Mouse (Mus musculus) natural killer cell, adult 2 months (primary cell): ENCODE results near the gene Rbms3.
A peak's percentile ranks its signal among the peaks of the same experiment; 100 is the strongest.

ENCODE experiments used
- DNase-seq, 2 experiments: peaks; one replicate each; pipeline ENCODE4 v3.0.0; 2022; ENCODE audit warnings: low spot score in 2 of 2

The Rbms3 gene

GRCm38 (mm10) chr9:117629771-117630170 lies at the start of gene Rbms3:
Gene Rbms3, minus strand, starts transcription at chr9:117629913.
- no peak for DNase-seq

- DNase-seq = no peak
Measured at GRCm38 (mm10) chr9:117673311-117673710, 43.6 kb upstream of the Rbms3 start.

GRCm38 (mm10) chr9:117654626-117655025 lies 24.9 kb upstream of the Rbms3 start:
- no peak for DNase-seq

GRCm38 (mm10) chr9:117653641-117654040 lies 23.9 kb upstream of the Rbms3 start:
- peak in 1 of 2 experiments; percentile 2 for DNase-seq

- DNase-seq = no peak
Measured at GRCm38 (mm10) chr9:117646131-117646530, 16.4 kb upstream of the Rbms3 start.

GRCm38 (mm10) chr9:117641090-117641782 lies 11.5 kb upstream of the Rbms3 start:
- DNase-seq = no peak

- no peak for DNase-seq
Measured at GRCm38 (mm10) chr9:117638623-117639185, 9.0 kb upstream of the Rbms3 start.

GRCm38 (mm10) chr9:117636492-117636891 lies 6.8 kb upstream of the Rbms3 start:
- DNase-seq = no peak

GRCm38 (mm10) chr9:117627173-117627572 lies 2.5 kb downstream of the Rbms3 start:
- DNase-seq = no peak

GRCm38 (mm10) chr9:117600781-117601180 lies 28.9 kb downstream of the Rbms3 start:
- no peak for DNase-seq

GRCm38 (mm10) chr9:117599341-117599740 lies 30.4 kb downstream of the Rbms3 start:
- no peak for DNase-seq

GRCm38 (mm10) chr9:117596162-117596561 lies 33.6 kb downstream of the Rbms3 start:
- no peak for DNase-seq

- DNase-seq = no peak
Measured at GRCm38 (mm10) chr9:117585345-117585744, 44.4 kb downstream of the Rbms3 start.

GRCm38 (mm10) chr9:117583638-117584037 lies 46.1 kb downstream of the Rbms3 start:
- DNase-seq = no peak

GRCm38 (mm10) chr9:117582591-117582990 lies 47.1 kb downstream of the Rbms3 start:
- DNase-seq = no peak

GRCm38 (mm10) chr9:117571186-117571855 lies 58.4 kb downstream of the Rbms3 start:
- DNase-seq = no peak

- no peak for DNase-seq
Measured at GRCm38 (mm10) chr9:117570240-117570821, 59.4 kb downstream of the Rbms3 start.

GRCm38 (mm10) chr9:117566293-117566692 lies 63.4 kb downstream of the Rbms3 start:
- DNase-seq = no peak

GRCm38 (mm10) chr9:117558562-117558961 lies 71.2 kb downstream of the Rbms3 start:
- no peak for DNase-seq

GRCm38 (mm10) chr9:117554356-117554755 lies 75.4 kb downstream of the Rbms3 start:
- no peak for DNase-seq

- no peak for DNase-seq
Measured at GRCm38 (mm10) chr9:117529281-117529680, 100.4 kb downstream of the Rbms3 start.

- no peak for DNase-seq
Measured at GRCm38 (mm10) chr9:117508941-117509340, 120.8 kb downstream of the Rbms3 start.

- no peak for DNase-seq
Measured at GRCm38 (mm10) chr9:117491866-117492265, 137.8 kb downstream of the Rbms3 start.
